Mouse (Mus musculus): ENCODE results near the gene Col6a4. TPM values are rescaled to one million over a fixed set of nuclear protein-coding genes. Genes with fewer than 3 reads are reported as not detected.

Col6a4 gene
- 3.6 TPM for polyA plus RNA-seq (2014; fragmentation: Illumina TruSeq; extraction: RNeasy Lipid Tissue Mini Kit (QIAGEN cat#74804); ENCODE audit: low read depth, low replicate concordance)

DNA sequence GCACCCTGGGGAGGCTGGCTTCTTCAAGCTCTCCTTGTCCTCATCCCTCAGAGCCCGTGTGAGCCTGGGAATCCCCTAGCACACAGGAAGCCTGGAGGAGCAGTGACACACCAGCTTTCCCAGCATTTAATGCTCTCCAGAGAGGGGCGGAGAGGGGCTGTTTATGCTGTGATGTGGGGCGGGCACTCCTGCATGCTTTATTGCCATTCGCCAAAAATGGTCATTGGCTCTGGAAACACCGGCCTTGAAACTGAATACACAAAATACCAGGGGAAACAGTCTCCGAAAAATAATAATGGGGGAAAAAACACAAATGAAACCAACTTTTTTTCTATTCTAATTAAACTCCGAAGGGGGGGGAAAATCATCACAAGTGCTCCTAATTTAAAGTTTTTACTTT lies at the start of gene Col6a4:
Gene Col6a4, minus strand, starts transcription at position 101 of the 400 bp plus-strand sequence.

GRCm38 (mm10) chr9:105960533-105960932 lies 136.1 kb downstream of the Col6a4 start, which contains the start of gene Col6a5:
Gene Col6a5 (minus strand): TSS chr9:105960643.

Other genes with a start within 250 kb of the Col6a4 start
- gene Col6a5, start 136.1 kb downstream of the Col6a4 start, polyA plus RNA-seq (2014; fragmentation: Illumina TruSeq; extraction: RNeasy Lipid Tissue Mini Kit (QIAGEN cat#74804); ENCODE audit: low read depth, low replicate concordance): 2.2 TPM
- gene Glyctk, start 61.4 kb upstream of the Col6a4 start, polyA plus RNA-seq (2014; fragmentation: Illumina TruSeq; extraction: RNeasy Lipid Tissue Mini Kit (QIAGEN cat#74804); ENCODE audit: low read depth, low replicate concordance): 0.13 TPM
- 84.2 TPM for gene Wdr82, start 74.1 kb upstream of the Col6a4 start, polyA plus RNA-seq (2014; fragmentation: Illumina TruSeq; extraction: RNeasy Lipid Tissue Mini Kit (QIAGEN cat#74804); ENCODE audit: low read depth, low replicate concordance)
- gene Ppm1m, start 103.0 kb upstream of the Col6a4 start, polyA plus RNA-seq (2014; fragmentation: Illumina TruSeq; extraction: RNeasy Lipid Tissue Mini Kit (QIAGEN cat#74804); ENCODE audit: low read depth, low replicate concordance): 2.3 TPM
- not detected for gene Twf2, start 106.3 kb upstream of the Col6a4 start, polyA plus RNA-seq (2014; fragmentation: Illumina TruSeq; extraction: RNeasy Lipid Tissue Mini Kit (QIAGEN cat#74804); ENCODE audit: low read depth, low replicate concordance)
- not detected for gene Tlr9, start 125.8 kb upstream of the Col6a4 start, polyA plus RNA-seq (2014; fragmentation: Illumina TruSeq; extraction: RNeasy Lipid Tissue Mini Kit (QIAGEN cat#74804); ENCODE audit: low read depth, low replicate concordance)
- gene Alas1, start 151.9 kb upstream of the Col6a4 start, polyA plus RNA-seq (2014; fragmentation: Illumina TruSeq; extraction: RNeasy Lipid Tissue Mini Kit (QIAGEN cat#74804); ENCODE audit: low read depth, low replicate concordance): 41.9 TPM
- 2.1 TPM for gene Poc1a, start 184.3 kb upstream of the Col6a4 start, polyA plus RNA-seq (2014; fragmentation: Illumina TruSeq; extraction: RNeasy Lipid Tissue Mini Kit (QIAGEN cat#74804); ENCODE audit: low read depth, low replicate concordance)